Mouse (Mus musculus): ENCODE results near the gene Igbp1b.

- TF ChIP-seq CTCF (IDR thresholded peaks at IDR 0.05; ENCODE audit: borderline replicate concordance, insufficient read depth, low read length) (no peak), POLR2A (IDR thresholded peaks at IDR 0.05; ENCODE audit: low read depth, low read length) (no peak)
Observed at GRCm38 (mm10) chr6:138645604-138646003, 12.7 kb downstream of the Igbp1b start.
